Mouse (Mus musculus) liver, embryonic 12.5 days (tissue): ENCODE results near the gene Usp36. TPM values are rescaled to one million over a fixed set of nuclear protein-coding genes. Genes with fewer than 3 reads are reported as not detected.

Source experiments
- ATAC-seq: fragments of 200-750 bp; cut with Nextera tagmentation; 2 replicates; pipeline ENCODE4 v1.8.0; 2017; ENCODE audit warnings: moderate number of reproducible peaks, mild to moderate bottlenecking, moderate library complexity
- H3K27ac ChIP-seq: fragments of 300-500 bp; sonication (generic); 2 replicates; pipeline ENCODE4 v1.5.1; 2016; ENCODE audit warnings: mild to moderate bottlenecking
- H3K27me3 ChIP-seq: fragments of 300-500 bp; sonication (generic); replicated peaks from 2 replicates; pipeline ENCODE4 v1.6.1; 2016; ENCODE audit warnings: mild to moderate bottlenecking, moderate library complexity
- H3K36me3 ChIP-seq: fragments of 300-500 bp; sonication (generic); 2 replicates; pipeline ENCODE4 v1.6.1; 2016; ENCODE audit warnings: mild to moderate bottlenecking, moderate library complexity
- H3K4me1 ChIP-seq: fragments of 300-500 bp; sonication (generic); 2 replicates; pipeline ENCODE4 v1.6.1; 2016
- H3K4me2 ChIP-seq: fragments of 300-500 bp; sonication (generic); 2 replicates; pipeline ENCODE4 v1.6.1; 2016; ENCODE audit warnings: mild to moderate bottlenecking, moderate library complexity
- H3K4me3 ChIP-seq: fragments of 300-500 bp; sonication (generic); 2 replicates; pipeline ENCODE4 v1.5.1; 2016; ENCODE audit warnings: mild to moderate bottlenecking, moderate library complexity
- H3K9ac ChIP-seq: fragments of 300-500 bp; sonication (generic); 2 replicates; pipeline ENCODE4 v1.6.1; 2016; ENCODE audit warnings: mild to moderate bottlenecking, moderate library complexity
- H3K9me3 ChIP-seq: fragments of 300-500 bp; sonication (generic); replicated peaks from 2 replicates; pipeline ENCODE4 v1.6.1; 2016; ENCODE audit warnings: mild to moderate bottlenecking, moderate library complexity
- WGBS: fragments of 180-500 bp; shearing (Covaris S2); methylation state at CpG from one replicate; pipeline ENCODE4 v1.1.7; 2016; ENCODE audit not compliant: insufficient replicate concordance; 5-methylcytosine and 5-hydroxymethylcytosine counted together
- polyA plus RNA-seq: library from polyadenylated mRNA; unstranded; fragments of >200 nt; fragmentation: Nextera tagmentation; extraction: Ambion mirVana; gene quantifications from 2 replicates; pipeline ENCODE4 v1.2.1, GENCODE M21; 2016

Usp36 gene
- polyA plus RNA-seq, 1 experiment from 2014 or later, result 14.3 TPM

DNA sequence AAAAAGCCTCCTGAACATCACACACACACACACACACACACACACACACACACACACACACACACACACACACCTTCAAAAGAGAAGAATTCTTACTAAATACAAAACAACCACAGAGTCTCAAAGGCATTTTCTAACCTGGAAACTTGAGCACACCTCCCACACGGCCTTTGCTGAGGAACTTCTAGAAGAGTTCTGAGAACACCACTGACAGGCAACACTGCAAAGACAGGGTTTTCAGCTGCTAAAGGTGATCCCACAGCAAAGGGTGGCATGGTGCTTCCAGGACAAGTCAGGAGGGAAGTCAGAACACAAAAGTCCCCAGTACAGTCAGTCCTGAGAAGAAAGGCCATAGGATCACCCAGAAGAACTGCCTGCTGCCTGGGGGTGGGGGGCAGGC is 64.2 kb downstream of the Usp36 start:
- Histone ChIP-seq H3K27me3 (no peaks in the 10 kb centered on the region), H3K4me1 (peaks cover 32% of the 10 kb centered on the region), H3K4me3 (no peak overlapping the region), H3K4me2 (no peak overlapping the region), H3K9ac (no peak overlapping the region), H3K9me3 (no peaks in the 10 kb centered on the region), H3K36me3 (no peaks in the 10 kb centered on the region), H3K27ac (no peak overlapping the region)
- 46% methylated on average over 1 of the region's 1 CpGs for WGBS
- no peak for ATAC-seq

DNA sequence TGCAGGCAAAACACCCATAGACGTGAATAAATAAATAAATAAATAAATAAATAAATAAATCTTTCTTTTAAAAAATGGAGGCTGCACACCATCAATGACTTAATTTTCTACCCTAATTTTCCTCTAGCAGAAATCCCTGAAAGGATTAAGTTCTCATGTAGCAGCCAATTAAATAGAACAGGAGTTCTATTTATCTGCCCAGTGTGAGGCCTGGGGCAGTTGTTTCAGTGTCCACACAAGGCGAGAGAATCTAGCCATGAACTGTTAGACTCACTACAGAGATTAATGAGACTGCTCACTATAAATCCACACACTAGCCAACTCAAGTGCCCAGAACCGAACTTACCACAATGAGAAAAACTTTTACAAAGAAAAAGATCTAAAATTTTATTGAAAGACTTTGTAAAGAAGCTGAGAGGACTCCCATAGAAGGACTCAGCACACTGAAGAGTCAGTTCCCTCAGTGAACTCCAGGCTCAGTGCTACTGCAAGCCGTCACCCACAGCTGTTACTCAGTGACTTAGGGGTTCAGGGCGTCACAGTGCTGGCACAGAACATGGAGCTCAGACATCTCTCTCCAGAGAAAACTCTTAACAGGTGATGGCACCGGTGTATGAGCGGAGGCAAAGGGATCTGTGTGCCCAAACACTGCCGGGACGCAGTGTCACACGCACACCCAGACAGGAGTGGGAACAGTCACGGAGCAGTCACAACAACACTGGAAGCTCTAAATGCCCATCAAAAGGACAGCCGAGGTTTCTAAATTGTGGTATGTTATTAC is 64.8 kb downstream of the Usp36 start:
- Histone ChIP-seq H3K4me1 (peaks cover 32% of the 10 kb centered on the region), H3K9ac (no peak overlapping the region), H3K27ac (no peak overlapping the region), H3K9me3 (no peaks in the 10 kb centered on the region), H3K27me3 (no peaks in the 10 kb centered on the region), H3K4me2 (no peak overlapping the region), H3K4me3 (no peak overlapping the region), H3K36me3 (no peaks in the 10 kb centered on the region)
- ATAC-seq, result no peak
- 71% methylated on average over 12 of the region's 12 CpGs for WGBS

DNA sequence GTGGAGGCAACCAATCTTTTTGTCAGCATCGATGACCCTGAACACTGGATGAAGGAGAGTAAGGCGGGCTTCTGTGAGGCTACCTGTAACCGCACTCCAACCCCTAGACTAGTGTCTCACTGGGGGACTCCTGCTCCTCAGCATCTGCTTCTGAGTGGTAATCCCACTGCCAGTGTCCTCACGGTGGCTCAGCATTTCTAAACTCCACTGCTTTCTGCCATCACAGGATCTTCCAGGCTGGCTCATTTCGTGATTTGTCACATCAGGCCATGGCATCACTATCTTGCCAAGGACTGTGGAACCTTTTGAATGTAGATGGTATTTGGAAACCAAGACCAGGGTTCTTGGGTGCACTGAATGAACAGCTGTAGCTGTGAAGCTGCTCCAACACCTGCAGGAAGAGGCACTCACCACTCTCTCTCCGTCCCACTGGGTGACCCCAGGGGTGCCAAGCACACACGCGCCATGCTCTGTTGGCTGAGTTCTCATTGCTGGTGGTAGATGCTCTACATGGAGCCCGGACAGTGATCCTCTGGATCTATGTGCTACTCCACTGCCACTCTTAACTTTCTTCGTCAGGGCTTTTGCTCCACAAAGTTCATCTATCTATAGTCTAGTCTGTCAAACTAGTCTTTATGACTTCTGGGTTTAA is 66.5 kb downstream of the Usp36 start:
- Histone ChIP-seq H3K9me3 (no peaks in the 10 kb centered on the region), H3K27ac (no peak overlapping the region), H3K4me3 (no peak overlapping the region), H3K27me3 (no peaks in the 10 kb centered on the region), H3K4me1 (peaks cover 32% of the 10 kb centered on the region), H3K4me2 (no peak overlapping the region), H3K36me3 (no peaks in the 10 kb centered on the region), H3K9ac (no peak overlapping the region)
- ATAC-seq, result no peak
- WGBS, result 72% methylated on average over 10 of the region's 10 CpGs

DNA sequence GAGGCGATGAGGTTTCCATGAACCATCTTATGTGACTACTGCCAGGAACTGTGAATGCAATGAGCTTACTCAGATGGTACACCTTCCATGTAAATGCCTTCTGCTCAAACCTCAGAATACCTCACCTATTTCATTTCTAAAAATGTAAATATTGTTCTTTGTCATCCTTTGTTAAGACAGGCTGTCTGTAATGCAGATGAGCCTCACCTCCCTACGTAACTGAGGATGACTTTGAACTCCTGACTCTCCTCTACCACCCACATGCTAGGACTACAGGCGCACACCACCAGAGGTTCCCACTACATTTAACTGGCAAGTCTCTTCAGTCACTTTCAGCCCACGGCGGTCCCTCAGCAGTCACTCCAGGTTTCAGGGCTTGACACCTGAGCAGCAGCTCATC is 67.1 kb downstream of the Usp36 start:
- H3K4me1 ChIP-seq, result peaks cover 26% of the 10 kb centered on the region
- no peak overlapping the region for H3K9ac ChIP-seq
- H3K27me3 ChIP-seq, result no peaks in the 10 kb centered on the region
- H3K9me3 ChIP-seq, result no peaks in the 10 kb centered on the region
- H3K4me2 ChIP-seq, result no peak overlapping the region
- no peaks in the 10 kb centered on the region for H3K36me3 ChIP-seq
- WGBS, result 79% methylated on average over 5 of the region's 5 CpGs
- no peak for ATAC-seq
- no peak overlapping the region for H3K27ac ChIP-seq
- no peak overlapping the region for H3K4me3 ChIP-seq

DNA sequence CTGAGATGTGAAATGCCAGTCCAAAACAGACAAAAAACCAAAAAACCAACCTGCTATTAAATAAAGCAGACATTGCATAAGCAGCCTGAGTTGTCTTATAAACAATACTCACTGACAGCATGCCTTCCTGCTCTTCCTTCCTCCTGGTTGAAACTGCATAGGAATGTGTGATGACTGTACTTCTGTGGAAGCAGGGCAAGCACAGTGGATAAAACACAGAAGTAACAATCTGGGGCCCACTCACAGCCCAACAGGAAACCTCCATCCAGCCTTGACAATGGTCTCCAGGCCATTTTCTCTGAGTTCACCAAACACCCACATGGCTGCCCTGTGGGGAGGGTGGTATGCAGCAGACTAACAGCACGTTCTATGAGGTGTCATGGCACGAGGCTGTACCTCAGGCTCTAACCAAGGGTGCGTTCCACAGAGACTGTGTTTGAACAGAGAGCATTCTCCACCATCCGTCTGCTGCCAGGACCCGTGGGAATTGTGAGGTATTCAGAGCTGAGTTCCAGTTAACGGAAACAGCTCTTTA is 67.6 kb downstream of the Usp36 start:
- H3K4me3 ChIP-seq, result no peak overlapping the region
- H3K36me3 ChIP-seq, result no peaks in the 10 kb centered on the region
- no peak overlapping the region for H3K4me2 ChIP-seq
- H3K9me3 ChIP-seq, result no peaks in the 10 kb centered on the region
- ATAC-seq, result no peak
- no peaks in the 10 kb centered on the region for H3K27me3 ChIP-seq
- H3K9ac ChIP-seq, result no peak overlapping the region
- WGBS, result 47% methylated on average over 6 of the region's 6 CpGs
- no peak overlapping the region for H3K27ac ChIP-seq
- H3K4me1 ChIP-seq, result peaks cover 21% of the 10 kb centered on the region

DNA sequence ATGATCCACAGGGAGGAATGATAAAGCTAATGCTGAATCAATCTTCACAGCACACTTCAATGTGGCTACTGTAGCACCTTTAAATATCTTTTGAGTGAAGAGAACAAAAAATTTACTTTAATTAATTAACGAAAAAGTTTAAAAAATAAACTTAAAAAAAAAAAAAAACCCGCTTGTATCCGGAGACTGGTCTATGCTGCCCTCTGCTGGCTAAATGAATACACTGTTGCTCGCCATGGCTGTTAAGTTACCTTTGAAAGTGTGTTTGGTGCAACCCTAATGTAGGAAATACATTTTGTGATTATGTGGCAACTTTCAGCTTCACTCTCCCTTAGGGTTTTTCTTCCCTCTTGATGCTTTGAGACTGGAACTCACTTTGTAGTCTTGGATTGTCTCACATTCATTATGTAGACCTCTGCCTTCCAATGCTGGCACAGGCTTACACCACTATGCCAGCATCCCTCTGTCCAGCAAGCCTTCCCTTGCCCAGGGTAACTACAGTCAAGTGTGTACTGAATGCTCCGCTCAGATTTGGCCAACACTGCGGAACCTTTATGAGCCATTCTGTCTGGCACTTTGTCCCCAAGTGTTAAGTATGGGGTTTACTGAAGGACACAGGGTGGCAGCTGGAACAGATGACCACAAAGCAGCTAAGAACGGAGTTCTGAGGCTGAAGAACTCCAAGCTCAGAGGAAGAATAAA is 69.3 kb downstream of the Usp36 start:
- no peak for ATAC-seq
- peaks cover 7% of the 10 kb centered on the region; the same call in 1 of the 2 replicates for H3K4me1 ChIP-seq
- 16% methylated on average over 7 of the region's 7 CpGs for WGBS
- H3K4me2 ChIP-seq, result no peak overlapping the region
- no peak overlapping the region for H3K9ac ChIP-seq
- H3K27ac ChIP-seq, result no peak overlapping the region
- no peaks in the 10 kb centered on the region for H3K9me3 ChIP-seq
- no peaks in the 10 kb centered on the region for H3K36me3 ChIP-seq
- no peaks in the 10 kb centered on the region for H3K27me3 ChIP-seq
- no peak overlapping the region for H3K4me3 ChIP-seq

DNA sequence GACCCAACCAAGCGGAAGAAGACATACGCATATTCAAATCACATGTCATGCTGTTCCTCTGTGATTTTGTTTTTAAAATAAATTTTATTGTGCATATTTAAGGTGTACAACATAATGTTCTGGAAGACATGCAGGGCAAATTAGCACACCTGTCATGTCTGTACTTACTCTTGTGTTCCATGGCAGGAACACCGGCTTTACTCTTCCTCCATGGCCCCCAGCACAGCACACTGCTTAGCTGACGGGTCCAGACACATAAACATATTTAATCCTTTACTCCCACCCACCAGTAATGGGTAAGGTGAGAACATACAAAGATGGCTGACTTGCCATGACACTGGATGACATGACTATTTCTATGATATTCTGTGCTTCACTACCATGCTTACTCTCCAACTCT is 71.0 kb downstream of the Usp36 start:
- Histone ChIP-seq H3K9ac (no peak overlapping the region), H3K27ac (no peak overlapping the region), H3K36me3 (no peaks in the 10 kb centered on the region), H3K9me3 (no peaks in the 10 kb centered on the region), H3K4me3 (no peak overlapping the region), H3K27me3 (no peaks in the 10 kb centered on the region), H3K4me2 (no peak overlapping the region), H3K4me1 (peaks cover 7% of the 10 kb centered on the region; the same call in 1 of the 2 replicates)
- ATAC-seq, result no peak
- WGBS, result 89% methylated on average over 4 of the region's 4 CpGs

DNA sequence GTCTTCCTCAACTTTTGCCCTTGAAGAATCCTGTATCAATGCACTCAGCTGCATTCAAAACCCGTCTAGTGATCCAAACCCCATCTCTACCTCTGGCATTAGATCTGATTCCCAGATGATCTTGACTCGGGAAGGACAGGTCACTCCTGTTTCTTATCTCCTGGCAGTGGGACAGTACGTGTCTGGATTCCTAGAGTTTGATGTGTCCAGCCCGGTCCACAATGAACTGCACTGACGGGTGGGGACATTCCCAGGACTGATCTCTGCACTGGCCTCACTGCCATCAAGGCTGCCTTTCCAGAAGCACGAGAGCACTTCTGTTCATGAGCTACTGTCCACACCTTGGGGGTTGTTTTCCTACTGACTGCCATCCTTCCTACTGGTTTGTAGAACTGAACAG is 73.6 kb downstream of the Usp36 start:
- no peak overlapping the region for H3K4me2 ChIP-seq
- WGBS, result 63% methylated on average over 6 of the region's 6 CpGs
- no peaks in the 10 kb centered on the region for H3K36me3 ChIP-seq
- H3K4me3 ChIP-seq, result no peak overlapping the region
- H3K9ac ChIP-seq, result no peak overlapping the region
- no peaks in the 10 kb centered on the region for H3K27me3 ChIP-seq
- ATAC-seq, result no peak
- H3K27ac ChIP-seq, result no peak overlapping the region
- peaks cover 17% of the 10 kb centered on the region for H3K4me1 ChIP-seq
- no peaks in the 10 kb centered on the region for H3K9me3 ChIP-seq

DNA sequence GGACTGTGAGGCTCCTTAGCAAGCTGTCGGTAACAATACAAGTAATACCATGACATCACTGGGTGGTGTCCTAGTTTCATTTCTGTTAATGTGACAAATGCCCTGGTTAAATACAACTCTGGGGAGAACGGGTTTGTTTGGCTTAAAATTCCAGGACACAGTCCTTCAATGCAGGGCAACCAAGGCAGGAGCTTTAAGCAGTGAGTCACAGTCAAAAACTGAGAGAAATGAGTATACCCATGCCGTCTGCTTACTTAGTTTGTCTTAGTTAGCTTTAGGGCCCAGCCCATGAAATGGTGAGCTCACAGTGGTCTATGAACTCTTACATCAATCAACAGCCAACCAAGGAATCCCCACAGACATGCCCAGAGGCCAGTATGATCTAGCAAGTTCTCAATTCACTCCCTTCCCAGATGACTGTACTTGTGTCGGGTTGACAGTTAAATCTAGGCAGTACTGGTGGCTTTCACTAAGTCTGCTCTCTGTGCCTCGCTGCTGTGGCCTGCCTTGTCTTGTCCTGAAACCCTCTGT is 74.1 kb downstream of the Usp36 start:
- ATAC-seq, result no peak
- Histone ChIP-seq H3K27ac (no peak overlapping the region), H3K9me3 (no peaks in the 10 kb centered on the region), H3K4me3 (no peak overlapping the region), H3K4me2 (no peak overlapping the region), H3K27me3 (no peaks in the 10 kb centered on the region), H3K9ac (no peak overlapping the region), H3K4me1 (peaks cover 22% of the 10 kb centered on the region), H3K36me3 (no peaks in the 10 kb centered on the region)
- 60% methylated on average over 5 of the region's 5 CpGs for WGBS

DNA sequence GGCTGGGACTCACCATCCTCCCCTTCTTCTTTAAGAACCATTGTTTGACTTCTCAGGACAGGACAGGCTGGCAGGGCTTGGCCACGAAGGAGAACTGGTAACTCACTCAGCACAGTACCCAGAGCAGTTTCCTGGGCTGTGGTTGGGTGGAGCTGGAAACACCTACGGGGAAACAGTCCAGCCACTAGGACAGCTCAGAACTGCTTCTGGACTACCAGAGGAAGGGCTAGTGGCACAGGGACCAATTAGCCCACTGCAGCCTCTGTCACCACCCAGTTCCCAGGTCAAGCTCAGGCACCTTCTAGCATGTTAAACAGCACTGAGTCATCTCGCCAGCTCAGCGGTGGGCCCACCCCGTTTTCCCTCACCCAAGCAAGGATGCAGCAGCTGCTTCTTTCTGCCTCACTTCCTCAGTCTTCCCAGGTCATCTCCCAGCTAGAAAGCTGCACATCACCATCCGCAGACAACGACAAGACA is 77.4 kb downstream of the Usp36 start:
- no peak for ATAC-seq
- 43% methylated on average over 7 of the region's 7 CpGs for WGBS
- Histone ChIP-seq H3K36me3 (no peaks in the 10 kb centered on the region), H3K4me2 (no peak overlapping the region), H3K27me3 (no peaks in the 10 kb centered on the region), H3K9me3 (no peaks in the 10 kb centered on the region), H3K4me1 (peaks cover 50% of the 10 kb centered on the region), H3K9ac (no peak overlapping the region), H3K27ac (no peak overlapping the region), H3K4me3 (no peak overlapping the region)

DNA sequence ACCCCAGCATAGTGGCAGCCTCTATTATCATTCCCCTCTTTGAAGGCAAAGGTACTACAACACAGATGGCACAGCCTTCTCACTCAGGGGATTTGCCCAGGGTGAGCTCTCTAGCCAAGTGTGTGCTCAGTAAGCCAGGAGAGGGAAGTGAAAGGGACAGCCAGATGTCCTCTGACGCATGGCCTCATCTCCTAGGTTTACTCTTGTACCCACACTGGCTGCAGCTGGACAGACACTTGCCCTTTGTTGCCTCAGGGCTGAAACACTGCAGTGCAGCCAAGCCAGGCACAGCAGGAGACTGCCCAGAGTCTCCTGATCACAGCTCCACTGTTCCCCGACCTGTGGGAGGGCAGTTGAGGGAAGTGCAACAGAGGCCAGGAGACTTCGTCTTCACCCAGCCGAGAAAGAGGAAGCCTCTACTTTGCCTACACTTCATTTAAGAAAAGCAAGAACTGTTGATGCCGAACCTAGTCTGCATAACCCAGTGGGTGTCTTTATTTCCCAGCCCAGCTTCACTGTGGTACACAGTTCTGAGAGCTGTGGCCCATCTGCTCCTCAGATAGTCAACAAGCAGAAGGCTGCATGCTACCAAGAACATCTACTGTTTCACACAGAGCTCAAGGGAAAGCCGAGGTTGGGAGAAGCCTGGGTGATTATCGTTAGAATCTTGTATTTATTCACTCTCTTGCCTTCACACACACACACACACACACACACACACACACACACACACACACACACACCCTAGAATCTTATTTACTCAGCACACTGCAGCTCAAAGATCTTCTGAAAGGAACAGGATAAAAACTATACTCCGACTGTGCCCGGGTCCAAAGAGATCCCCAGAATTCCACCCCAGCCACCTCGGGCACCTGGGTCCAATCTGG is 78.1 kb downstream of the Usp36 start:
- H3K27ac ChIP-seq, result peak overlapping the region; percentile 64

More for the DNA sequence above, 78.1 kb downstream of the Usp36 start:
- no peak overlapping the region for H3K9ac ChIP-seq
- H3K4me1 ChIP-seq, result peaks cover 57% of the 10 kb centered on the region
- no peaks in the 10 kb centered on the region for H3K9me3 ChIP-seq
- ATAC-seq, result peak; percentile 26; the same call in 1 of the 2 replicates
- H3K36me3 ChIP-seq, result no peaks in the 10 kb centered on the region
- H3K4me3 ChIP-seq, result no peak overlapping the region
- WGBS, result 40% methylated on average over 10 of the region's 10 CpGs
- H3K27me3 ChIP-seq, result no peaks in the 10 kb centered on the region
- peak overlapping the region; percentile 11; the same call in 1 of the 2 replicates for H3K4me2 ChIP-seq
